Mouse (Mus musculus): ENCODE data around the gene Dmrtb1.

The Dmrtb1 gene

DNA sequence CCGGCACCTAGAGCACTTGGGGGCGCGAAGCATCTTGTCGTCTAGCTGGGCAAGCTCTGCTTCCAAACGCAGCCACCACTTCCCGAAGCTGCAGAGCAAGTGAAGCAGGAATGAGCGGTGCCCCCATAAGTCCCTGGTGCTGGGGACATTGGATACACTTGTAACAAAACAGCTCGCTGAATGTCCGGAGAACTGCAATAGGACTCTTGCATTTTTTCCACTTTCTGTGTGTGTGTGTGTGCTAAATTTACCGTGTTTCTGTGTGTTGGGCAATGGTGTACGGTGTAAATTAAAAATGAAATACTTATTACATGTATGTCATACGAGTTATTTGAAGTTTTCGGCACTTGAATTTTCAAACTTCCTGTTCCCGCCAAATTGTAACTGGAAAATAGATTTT lies at the start of gene Dmrtb1:
Gene Dmrtb1, minus strand, starts transcription at position 101 of the 400 bp plus-strand sequence.
- DNase-seq (ENCODE audit: low spot score) = no peak

DNA sequence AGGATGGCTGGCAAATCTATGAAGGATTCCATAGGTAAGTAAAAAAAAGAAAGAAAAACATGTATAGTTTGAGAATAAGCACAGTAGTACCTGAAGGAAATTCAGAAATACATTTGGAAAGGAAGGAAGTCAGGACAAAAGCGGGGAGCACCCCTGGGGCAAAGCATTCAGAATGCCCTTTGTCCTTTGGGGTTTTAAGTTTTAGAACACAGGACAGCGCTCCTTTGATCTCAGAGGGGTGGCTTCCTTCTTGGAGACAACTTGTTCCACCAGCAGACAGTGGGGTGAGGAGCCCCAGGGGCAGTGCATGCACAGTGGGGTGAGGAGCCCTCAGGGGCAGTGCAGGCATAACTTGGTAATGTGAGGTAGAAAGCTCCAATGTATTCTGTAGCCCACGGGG lies 49.6 kb upstream of the Dmrtb1 start:
- no peak for DNase-seq (ENCODE audit: low spot score)

DNA sequence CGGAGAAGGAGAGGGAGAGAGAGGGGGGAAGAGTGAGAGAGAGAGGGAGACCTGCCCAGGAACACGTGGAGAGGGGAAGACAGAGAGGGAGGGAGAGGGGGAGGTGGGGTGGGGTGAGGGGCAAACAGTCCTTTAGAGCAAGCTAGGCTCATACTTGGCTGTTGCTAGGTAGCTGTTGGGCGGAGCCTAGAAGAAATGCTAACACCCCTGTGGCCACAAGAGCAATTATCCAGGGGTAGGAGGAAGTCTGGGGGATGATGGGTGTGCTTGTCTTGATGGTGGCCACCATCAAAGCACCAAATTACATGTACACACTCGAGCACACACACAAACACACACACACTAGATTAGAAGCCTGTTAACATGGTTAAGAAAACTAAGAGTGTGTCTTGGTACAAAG lies 48.6 kb upstream of the Dmrtb1 start:
- DNase-seq (ENCODE audit: low spot score) = peak; percentile 56

DNA sequence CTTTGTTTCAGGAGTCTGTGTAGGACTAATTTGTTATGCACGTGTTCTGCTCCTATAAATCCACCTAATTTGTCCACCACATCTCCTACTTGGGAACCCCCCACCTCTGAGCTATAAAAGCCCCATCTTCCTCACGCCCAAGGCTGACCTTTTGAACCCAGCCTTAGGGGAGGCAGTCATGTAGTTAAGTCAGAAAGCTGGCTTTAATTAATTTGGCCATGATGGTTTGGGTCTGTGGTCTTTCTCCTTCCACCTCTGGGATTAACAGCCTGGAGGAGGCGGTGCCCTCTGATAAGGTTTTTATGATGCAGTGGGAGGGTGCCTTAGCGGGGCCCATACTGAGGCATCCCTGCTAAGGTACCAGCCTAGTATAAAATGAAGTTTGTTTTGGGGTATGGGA lies 48.2 kb upstream of the Dmrtb1 start:
- peak; percentile 58 for DNase-seq (ENCODE audit: low spot score)

DNA sequence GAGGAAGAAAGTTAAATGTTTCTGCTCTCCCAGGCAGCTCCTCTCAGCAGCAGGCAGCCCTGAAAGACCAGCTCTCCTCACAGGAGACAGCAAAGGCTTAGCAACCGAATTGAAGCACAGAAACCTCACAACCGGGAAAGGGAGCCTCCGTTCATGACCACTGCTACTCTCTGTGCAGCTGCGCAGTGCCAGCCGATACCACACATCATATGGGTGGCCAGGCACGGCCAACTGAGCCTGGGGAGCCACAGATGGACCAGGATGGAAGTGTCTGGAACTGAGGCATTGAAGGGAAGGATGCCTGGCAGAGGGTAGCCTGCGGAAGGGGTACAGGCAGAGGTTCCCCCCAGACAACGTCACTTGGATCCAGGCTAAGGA lies 47.0 kb upstream of the Dmrtb1 start:
- no peak for DNase-seq (ENCODE audit: low spot score)

DNA sequence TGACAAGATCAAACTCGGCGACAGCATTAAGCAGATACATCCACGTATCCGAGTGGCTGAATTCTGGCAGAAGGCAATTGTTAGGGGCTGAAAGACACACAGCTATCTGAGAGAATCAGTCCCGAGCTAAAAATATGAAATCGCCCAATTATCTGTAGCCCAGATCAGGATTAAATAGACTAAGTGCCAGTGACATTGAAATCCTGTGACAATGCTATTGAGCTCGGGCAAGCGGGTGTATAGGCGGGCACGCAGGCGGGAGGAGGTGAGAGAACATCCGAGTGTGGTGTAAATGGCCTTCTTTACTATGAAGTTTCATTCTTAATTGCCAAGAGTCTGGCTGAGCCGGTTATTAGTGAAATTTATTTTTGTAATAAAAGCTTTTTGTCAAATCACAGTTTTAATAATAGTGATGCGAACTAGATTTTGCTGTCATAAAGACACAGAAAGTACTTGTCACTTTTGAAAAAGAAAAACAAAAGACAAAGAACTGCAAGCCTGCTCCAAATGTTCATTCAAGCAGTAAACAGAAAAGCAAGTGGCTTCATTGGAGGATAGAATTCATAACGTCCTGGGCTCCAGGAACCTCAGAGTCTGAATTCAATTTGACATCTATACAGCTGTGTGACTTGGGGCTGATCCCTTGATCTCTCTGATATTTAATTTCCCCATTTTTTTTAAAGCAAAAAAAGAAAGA lies 46.5 kb upstream of the Dmrtb1 start:
- DNase-seq (ENCODE audit: low spot score) = no peak

DNA sequence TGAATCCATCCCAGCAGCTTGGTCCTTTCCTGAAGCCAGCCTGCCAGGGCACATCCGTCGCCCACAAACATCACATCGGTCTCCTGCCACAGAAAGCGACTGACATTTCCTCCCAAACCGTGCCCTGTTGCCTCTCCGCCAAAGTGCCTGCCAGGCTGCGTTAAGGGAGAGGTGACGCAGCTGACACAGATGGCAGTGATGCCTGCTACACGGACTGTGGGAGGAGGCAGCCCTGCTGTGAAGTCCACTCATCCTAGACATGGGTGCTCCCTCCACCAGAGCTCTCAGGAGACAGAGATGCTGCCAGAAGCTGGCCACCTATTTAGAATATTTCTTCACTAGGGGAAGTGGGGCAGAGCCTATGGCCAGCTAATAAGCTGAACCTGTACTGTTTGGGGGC lies 41.4 kb upstream of the Dmrtb1 start:
- no peak for DNase-seq (ENCODE audit: low spot score)

DNA sequence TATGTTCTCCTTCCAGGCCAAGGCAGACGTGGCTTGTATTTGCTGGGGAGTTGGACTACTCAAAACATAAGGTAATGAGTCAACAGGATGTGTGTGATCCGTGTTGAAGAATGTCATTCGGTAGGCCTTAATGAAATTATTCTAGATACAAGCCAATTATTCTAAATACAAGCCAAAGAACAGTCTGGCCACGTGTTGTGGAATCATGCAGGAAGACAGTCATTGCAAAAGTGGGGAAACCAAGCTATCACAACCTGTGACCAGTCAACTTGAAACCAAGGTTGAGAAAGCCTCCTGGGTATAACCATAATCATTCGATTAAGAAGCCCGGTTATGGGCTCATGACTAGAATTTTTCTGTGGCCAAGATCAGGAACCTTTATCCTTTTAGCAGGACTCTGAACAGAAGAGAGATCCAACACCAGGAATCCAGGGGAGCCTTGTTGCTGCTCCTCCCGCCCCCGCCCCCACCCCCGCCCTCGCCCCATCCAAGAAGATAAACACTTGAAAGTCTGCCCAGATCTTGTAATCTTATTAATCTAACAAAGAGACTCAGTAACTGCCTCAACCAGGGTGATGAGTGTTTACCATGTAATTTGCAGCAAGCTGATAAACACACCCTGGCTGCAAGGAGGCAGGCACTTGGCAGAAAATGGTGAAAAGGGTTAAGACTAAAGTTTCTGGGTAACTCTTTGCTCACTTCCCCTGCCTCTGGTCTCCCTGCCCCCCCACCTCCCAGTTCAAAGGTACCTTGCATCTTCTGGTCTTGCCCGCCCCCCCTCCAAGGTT lies 36.2 kb upstream of the Dmrtb1 start:
- no peak for DNase-seq (ENCODE audit: low spot score)

DNA sequence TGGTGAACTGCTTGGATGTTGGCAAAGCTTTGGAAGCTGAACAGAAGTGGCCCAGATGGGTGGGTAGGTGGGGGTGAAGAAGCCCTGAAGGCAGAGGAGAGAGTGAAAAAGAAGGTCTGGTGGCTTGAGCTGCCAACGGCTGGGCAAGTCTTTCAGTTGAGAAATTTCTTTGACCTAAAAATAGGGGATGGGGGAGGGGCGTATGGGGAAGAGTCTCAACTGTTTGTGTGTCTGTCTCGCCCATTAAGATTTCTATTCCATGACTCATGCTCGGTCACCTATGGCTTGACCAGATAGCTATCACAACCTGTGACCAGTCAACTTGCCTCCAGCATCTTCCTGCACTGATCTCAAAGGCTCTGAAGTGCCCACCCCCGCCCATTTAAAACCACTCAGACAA lies 35.1 kb upstream of the Dmrtb1 start:
- no peak for DNase-seq (ENCODE audit: low spot score)

DNA sequence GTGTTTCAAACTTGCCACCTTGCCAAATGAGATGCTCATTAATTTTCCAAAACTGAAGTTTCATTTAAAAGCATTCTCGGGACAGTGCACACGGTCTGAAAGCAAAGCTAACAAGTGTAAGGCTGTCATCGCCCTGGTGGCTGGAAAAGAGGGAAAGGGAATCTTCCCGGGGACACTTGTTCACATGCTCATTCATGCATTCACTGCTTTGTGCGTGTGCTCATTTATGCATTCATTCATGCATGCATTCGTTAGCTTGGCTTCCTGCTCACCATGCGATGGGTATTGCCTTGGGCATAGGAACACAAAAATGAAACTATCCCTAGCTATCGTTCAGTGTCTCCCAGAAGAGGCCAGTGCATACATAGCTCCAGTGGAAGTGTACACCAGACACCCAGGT lies 34.7 kb upstream of the Dmrtb1 start:
- DNase-seq (ENCODE audit: low spot score) = peak; percentile 29

DNA sequence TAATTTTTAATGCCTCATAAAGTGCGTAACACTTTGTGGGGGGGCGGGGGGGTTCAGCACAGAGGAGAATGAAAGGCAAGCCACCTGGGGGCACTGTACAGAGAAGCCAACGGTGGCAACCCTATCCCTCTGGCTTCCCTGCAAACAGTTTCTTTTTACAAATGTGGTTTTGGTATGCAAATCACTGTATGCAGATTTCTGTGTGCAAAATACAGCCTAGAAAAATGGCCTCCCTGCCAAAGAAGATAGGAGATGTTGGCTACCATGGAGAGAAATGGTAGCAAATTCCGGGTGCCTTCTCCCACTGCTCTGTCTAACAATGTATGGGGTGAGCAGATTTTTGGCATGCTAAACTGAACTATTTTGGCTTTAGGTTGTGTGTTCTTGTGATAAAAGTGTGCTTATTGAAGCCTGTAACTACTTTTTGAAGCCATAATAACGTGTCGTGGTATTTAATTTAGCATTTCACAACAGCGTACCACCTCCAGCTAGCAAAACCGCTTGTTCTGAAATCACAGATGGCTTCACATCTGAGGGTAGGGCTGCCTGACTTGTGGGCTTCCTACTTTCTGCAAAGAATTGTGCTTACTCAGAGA lies 33.8 kb upstream of the Dmrtb1 start:
- no peak for DNase-seq (ENCODE audit: low spot score)

DNA sequence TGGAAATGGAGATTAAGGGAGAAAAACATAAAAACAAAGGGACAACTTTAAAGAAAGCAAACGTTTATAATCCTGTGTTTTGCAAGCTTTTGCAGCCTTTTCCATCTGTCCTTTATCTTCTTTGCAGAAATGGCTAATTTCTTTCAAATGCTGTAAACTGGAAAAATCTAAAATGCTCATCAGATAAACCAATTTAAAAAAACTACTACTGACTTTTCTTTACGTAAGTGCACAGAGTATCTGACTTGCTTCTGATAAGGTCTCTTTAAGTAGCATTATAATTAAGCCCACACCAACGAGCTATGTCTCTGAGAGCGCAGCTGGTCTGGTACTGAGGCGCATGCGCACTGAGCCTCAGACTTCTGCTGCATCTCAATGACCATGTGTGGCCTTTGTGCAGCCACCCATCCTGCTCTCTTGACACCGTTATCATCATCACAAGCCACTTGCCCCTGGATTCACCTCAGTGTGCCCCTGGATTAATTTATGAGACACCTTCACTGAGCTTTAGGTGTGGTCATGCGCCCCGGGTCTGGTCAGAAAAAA lies 32.8 kb upstream of the Dmrtb1 start:
- DNase-seq (ENCODE audit: low spot score) = no peak

DNA sequence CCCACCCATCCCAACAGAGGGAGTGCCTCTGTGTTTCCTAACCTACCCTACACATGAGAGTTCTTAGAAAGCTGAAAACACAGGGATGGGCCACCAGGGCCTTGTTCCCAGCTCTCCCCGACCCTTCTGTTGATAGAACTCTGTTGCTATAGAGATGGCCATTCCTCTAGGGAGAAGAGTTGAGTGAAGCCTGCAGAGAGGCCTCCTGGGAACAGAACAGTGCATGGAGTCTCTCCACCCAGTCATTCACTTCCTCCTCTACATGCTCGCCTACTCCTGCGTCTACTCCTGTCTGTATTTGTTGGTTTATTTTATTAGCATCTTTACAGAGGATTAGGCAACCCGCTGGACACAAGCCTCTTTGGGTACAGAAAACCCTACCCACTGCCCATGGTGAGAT lies 22.9 kb upstream of the Dmrtb1 start:
- no peak for DNase-seq (ENCODE audit: low spot score)

DNA sequence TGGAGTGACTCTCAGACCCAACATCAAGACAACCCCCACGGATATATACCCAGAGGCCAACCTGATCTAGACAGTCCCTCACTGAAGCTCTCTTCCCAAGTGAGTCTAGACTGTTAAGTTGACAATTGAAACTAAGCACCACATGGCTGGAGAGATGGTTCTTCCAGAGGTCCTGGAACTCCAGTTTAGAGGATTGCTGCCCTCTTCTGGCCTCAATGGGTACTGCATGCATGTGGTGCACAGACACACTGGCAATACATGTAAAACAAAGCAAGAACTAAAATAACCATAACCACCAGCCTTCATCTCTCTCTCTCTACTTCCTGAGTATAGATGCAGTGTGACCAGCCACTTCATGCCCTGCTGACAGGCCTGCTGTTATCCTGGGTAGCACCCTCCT lies 20.2 kb upstream of the Dmrtb1 start:
- peak; percentile 62 for DNase-seq (ENCODE audit: low spot score)

DNA sequence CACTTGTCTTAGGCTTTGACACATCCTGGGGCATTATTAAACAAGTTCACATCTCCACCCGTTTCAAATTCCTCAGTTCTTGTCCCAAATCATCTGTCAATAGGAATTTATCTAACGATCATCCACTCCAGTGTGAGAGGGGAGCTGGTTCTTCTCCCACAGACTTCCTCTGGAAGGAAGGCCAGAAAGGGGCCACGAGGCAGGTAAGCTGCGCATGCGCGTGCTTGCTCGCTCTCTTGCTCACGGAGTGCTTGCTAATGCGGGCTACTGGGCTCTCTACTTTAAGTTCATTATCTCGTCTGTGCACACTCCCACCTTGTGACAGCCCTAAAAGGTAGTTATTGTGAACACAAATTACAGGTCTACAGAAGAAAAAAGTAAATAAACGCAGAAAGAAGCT lies 17.6 kb upstream of the Dmrtb1 start:
- no peak for DNase-seq (ENCODE audit: low spot score)

DNA sequence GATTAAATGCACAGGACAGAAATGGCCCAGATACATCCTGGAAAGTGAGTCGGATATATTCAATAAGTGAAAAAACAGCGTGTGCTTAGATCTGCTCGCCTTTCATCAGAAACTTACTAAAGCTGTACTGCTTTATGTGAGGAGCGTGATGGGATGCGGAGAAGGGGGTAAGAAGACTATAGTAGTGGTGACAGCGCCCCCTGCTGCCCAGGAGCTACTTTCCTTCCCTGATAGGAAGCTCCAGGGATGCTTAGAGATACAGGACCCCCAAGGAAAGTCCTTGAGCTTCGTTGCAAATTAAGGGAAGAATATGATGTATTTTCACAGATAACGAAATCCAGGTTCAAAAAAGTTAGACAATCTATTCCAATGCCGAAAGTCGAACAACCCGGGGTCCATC lies 17.1 kb upstream of the Dmrtb1 start:
- peak; percentile 87 for DNase-seq (ENCODE audit: low spot score)

DNA sequence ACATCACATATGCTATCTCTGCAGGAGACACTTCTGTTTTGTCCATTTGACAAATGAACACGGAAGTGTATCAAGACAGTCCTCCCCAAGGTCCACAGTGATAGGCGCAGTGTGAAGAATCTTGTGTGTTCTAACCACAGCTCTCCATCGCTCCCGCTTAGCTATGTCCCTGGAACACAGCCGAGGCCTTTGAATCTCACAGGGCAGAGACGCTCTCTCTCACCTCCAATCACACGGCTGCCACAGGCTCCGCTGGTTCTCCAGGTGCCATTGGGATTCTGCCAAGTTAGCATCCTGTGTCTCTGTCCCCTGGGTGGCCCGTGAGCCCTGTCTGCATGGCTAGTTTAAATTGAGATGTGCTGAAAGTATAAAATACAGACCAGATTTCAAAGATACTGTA lies 15.2 kb upstream of the Dmrtb1 start:
- no peak for DNase-seq (ENCODE audit: low spot score)

DNA sequence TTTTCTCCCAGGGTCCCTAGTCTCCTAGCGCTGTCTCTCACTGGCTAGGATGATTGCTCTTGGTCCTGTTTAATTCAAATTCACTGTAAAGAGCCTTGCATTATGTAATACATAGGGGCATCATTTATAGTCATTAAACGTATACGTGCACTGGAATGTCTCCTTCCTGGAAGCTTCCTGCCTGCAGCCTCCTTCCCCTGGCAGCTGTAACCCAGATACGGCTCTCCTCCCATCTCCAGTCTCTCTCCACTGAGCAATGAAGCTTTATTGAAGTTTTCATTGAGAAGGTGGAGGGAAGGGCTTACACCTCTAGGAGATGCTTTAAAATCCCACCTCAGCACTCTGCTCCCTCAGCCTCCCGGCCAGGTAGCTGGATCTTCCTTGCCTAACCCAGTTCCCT lies 9.8 kb upstream of the Dmrtb1 start:
- DNase-seq (ENCODE audit: low spot score) = no peak

DNA sequence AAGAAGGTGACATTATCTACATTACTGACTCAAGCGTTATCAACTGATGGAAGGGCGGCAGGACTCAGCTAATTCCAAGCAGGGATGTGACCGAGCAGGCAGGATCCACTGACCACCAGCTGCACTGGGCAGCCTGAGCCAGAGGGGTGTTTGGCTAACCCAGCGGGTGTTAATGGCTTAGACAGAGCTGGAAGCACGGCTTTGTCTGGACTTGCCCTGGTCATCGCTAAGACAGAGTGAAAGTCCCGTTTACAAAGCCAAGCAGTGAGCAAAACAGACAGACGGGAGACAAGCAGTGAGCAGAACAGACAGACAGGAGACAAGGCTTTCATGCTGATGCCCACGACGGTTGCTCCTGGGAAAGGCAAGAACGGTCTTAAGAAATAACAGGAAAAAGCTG lies 4.2 kb upstream of the Dmrtb1 start:
- DNase-seq (ENCODE audit: low spot score) = peak; percentile 66

DNA sequence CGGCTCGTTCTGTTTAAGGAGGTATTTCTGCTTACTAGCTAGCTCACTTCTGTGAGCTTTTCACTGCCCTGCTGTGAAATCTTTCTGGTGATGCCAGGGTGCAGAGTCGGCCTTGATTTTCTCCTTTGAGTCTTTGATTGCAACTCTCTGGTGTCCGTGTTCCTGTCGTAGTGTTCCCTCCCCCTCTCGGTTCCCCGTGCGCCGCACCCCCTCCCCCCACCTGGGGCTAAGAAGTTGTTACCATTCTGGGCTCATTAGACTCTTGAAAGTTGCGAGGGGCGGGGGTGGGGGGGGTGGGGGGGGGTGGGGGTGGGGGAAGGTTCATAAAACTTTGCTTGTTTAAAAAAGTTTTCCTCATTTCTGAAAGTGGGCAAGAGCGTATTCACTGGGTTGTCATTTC lies 3.1 kb upstream of the Dmrtb1 start:
- no peak for DNase-seq (ENCODE audit: low spot score)

DNA sequence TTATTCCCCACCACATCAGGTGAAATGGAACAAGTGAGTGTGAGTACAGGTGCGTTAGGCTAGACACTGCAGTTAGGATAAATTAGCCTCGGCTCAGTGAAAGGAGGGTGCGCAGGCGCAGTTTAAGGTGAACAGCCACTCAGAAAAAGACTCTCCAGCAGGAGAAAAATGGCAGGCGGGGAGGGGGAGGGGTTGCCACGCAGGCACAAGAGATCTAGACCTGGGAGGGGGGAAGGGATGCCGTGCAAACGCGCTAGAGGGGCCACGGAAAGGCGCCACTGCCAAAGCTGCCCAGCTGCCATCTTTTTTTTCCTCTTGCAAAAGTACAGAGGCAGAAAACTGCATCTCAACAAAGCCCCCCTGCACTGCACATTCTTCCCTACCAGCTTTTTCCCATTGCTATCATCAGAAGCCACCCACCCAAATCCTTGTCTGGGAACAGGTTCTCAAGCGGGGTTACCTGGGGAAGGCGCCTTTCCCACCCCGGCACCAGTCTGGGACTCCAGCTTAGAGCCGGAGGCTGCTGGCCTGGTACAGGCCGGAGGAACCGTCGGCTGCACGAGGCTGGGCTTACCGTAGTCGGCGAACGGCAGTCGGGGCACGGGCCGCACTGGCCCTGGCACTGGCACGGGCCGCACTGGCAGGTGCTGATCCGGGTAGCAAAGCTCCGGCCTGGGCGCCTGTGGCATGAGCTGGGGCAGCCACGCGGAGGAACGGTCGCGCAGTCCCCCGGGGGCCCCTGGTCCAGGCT lies 849 bp downstream of the Dmrtb1 start:
- no peak for DNase-seq (ENCODE audit: low spot score)

DNA sequence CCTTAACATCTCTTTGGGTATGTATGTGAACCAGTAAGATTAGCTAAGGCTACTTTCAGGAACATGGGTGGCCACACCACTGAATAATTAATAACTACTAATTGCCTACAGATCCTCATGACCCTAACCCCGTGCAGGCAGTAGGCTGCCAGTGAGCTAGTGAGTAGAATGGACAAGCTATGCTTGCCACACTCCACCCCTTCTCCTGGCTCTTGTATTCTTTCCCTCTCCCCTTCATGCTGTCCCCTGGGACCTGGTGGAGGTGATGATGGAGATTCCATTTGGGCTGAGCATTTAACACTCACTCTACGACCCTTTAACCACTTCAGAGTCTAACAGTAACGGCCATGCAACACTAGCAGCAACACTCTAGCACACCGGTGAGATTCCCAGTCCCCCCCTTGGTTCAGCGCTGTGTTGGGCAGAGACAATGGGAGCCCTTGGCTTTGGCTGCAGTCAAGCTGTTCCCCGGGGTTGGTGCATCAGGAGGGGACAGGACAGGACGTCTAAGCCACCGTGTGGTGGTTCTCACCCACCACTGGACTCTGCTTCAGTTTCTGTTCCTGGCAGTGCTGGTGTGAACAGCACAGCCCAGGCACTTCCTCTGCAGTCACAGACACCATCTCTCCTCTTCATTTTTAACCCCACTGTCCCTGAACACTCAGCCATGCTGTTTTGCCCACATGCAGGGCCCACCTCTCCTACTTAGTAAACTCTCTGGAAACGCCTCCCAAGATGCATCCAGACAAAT lies 2.8 kb downstream of the Dmrtb1 start:
- DNase-seq (ENCODE audit: low spot score) = peak; percentile 35
